Mouse (Mus musculus): Measurements from ENCODE around the gene Fbn1. TPM values are rescaled to one million over a fixed set of nuclear protein-coding genes. Genes with fewer than 3 reads are reported as not detected.
A peak's percentile ranks its signal among the peaks of the same experiment; 100 is the strongest.

Gene Fbn1
- polyA plus RNA-seq, 1 experiment: 21.4 TPM

DNA sequence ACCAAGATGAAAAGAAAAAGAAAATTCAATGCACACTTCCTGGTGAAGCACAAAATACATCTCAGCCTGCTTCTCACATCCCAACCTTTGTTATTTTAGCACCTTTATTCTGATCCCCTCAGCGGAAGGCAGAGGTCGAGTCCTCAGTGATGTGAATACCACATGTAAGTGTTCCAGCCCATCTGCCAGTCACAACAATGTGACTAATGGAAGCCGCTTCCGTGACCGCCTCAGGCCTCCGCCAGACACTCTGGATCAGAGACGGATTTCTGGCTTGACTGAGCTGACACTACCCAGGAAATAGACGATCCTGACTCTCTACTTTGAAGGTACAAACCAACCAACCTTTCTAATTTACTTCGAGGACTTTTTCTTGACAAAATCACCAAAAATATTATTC lies 22.9 kb downstream of the Fbn1 start:
- Histone ChIP-seq H3K4me1 (ENCODE audit: control insufficient read depth, insufficient read depth, insufficient read length, low read length) (peaks cover 10% of the 10 kb centered on the region; the same call in 1 of the 2 replicates), H3K4me3 (ENCODE audit: insufficient read depth, low read depth, low read length) (no peak overlapping the region), H3K27ac (replicated peaks; ENCODE audit: low read depth, low read length) (no peak overlapping the region)

DNA sequence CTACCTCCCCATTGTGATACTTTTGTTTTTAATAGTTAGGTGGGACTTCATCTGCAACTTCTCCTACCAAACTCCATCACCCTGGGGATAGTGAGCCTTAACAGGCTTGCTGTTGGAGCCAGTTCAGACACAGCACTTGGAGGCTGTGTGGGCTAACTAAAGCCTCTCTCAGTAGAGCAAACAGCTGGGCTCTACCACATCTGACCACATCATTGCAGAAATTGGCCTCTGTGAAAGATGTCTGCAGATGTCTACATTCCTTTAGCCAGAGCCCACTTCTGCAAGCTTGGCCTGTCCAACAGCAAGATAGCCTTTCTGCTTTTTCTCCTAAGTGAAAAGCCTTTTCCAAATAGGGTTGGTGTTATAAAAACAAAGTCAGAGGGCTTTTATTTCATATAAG lies 23.6 kb downstream of the Fbn1 start:
- Histone ChIP-seq H3K27ac (replicated peaks; ENCODE audit: low read depth, low read length) (no peak overlapping the region), H3K4me3 (ENCODE audit: insufficient read depth, low read depth, low read length) (no peak overlapping the region), H3K4me1 (ENCODE audit: control insufficient read depth, insufficient read depth, insufficient read length, low read length) (peaks cover 10% of the 10 kb centered on the region; the same call in 1 of the 2 replicates)

DNA sequence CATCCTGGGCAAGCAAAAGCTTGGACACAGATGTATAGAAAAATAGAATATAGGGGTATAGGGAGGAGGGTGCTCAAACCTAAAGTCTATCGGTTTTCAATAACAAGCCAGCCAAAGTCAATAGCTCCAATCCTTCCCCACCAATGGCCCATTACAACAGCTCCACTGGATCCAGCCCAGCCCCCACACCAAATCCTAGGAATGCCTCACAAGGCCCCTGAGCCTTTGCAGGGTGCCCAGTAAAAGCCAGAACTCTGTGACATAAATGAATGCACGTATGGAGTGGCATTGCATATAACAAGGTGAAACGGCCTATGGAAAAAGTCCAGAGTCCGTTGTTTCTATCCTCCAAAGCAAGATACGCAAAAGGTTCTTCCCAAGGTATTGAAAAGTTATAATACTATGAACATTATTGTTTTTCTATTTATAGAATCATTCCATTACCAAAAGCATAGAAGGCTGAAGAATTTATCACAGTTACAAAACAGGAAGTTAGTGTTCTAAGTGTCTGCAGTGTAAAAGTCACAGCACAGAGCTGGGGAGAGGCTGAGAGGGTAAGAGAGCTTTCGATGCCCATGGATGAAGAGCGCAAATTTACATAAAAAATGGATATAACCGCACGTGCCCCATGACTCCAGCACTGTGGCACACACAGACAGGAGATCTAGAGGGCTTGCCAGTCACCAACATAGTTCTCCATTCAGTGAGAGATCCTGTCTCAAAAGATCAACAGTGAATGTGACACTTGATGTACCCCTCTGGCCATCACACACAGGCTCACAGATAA lies 26.1 kb downstream of the Fbn1 start:
- Histone ChIP-seq H3K27ac (replicated peaks; ENCODE audit: low read depth, low read length) (no peak overlapping the region), H3K4me3 (ENCODE audit: insufficient read depth, low read depth, low read length) (no peak overlapping the region), H3K4me1 (ENCODE audit: control insufficient read depth, insufficient read depth, insufficient read length, low read length) (peaks cover 10% of the 10 kb centered on the region; the same call in 1 of the 2 replicates)

DNA sequence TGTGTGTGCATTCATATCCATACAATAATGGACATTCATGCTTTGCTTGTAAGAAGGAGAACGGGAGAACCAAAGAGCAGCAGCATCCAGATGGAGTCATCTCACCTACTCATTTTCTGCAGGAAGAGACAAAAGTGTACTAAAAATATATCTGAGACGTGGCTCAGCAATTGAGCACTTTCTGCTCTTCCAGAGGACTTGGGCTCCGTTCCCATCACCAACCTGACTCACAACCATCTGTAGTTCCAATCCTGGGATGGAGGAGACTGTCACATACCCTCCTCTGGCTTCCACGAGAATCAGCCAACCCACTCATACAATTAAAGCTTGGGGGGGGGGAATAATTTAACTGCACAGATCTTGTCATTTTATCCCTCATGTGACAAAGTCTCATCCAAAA lies 26.7 kb downstream of the Fbn1 start:
- H3K27ac ChIP-seq (replicated peaks; ENCODE audit: low read depth, low read length): no peak overlapping the region
- peaks cover 14% of the 10 kb centered on the region; the same call in 1 of the 2 replicates for H3K4me1 ChIP-seq (ENCODE audit: control insufficient read depth, insufficient read depth, insufficient read length, low read length)
- H3K4me3 ChIP-seq (ENCODE audit: insufficient read depth, low read depth, low read length): no peak overlapping the region

DNA sequence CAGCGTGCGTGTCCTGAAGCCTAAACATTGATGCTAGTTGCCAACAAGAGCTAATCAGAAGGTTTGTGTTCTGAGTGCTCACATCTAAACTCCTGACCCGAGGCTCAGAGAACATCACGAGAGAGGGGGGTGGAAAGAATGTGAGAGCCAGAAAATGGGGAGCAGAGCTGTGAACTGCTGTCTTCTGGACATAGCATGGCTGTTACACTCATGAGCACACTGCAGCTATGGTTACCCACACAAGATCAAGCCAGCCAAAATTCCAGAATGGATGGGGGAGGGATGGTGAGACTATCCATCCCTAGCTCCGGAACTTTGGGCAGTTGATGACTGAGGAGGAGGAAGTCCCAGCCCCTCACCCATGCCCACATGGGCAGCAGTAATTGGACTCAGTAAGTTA lies 27.7 kb downstream of the Fbn1 start:
- Histone ChIP-seq H3K4me3 (ENCODE audit: insufficient read depth, low read depth, low read length) (no peak overlapping the region), H3K27ac (replicated peaks; ENCODE audit: low read depth, low read length) (no peak overlapping the region), H3K4me1 (ENCODE audit: control insufficient read depth, insufficient read depth, insufficient read length, low read length) (peaks cover 10% of the 10 kb centered on the region; the same call in 1 of the 2 replicates)

DNA sequence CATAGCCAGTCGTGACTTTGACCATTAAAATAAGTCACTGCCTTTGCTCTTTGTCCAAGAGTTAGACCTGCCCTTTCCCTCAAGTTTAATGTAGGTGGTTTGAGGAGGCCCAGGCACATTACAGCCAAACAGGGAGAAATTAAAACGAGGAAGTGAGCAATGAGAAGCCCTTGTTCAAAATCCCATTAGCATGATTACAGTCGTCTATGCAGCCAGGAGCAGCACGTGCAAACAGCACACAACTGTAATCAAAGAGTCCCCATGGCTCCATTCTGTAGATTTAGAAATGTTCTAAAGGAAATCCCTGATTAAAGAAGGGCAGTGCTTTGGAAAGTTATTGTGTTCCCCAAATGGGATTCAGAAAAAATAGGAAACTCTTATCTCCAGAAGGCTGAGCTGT lies 29.1 kb downstream of the Fbn1 start:
- H3K4me1 ChIP-seq (ENCODE audit: control insufficient read depth, insufficient read depth, insufficient read length, low read length): peaks cover 10% of the 10 kb centered on the region; the same call in 1 of the 2 replicates
- H3K27ac ChIP-seq (replicated peaks; ENCODE audit: low read depth, low read length): no peak overlapping the region
- no peak overlapping the region for H3K4me3 ChIP-seq (ENCODE audit: insufficient read depth, low read depth, low read length)

DNA sequence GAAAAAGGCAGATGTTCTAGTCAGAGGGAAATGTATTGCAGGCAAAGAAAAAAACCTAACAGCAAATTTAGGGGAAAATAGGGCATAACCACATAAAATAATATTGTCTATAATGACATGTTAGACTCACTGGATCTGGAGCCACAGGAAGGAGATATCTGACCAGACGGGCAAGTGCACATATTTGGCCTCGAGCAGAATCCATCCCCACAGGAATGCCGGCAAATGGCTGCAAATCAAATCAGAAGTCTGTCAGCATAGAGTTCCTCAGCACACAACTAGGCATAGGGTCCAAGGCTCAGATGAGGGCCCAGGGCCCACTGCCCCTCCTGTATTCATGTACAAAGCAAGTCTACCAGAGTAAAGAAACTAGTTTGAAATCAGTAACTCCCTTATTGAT lies 30.4 kb downstream of the Fbn1 start:
- H3K4me3 ChIP-seq (ENCODE audit: insufficient read depth, low read depth, low read length): no peak overlapping the region
- H3K27ac ChIP-seq (replicated peaks; ENCODE audit: low read depth, low read length): no peak overlapping the region
- H3K4me1 ChIP-seq (ENCODE audit: control insufficient read depth, insufficient read depth, insufficient read length, low read length): peaks cover 15% of the 10 kb centered on the region; the same call in 1 of the 2 replicates

DNA sequence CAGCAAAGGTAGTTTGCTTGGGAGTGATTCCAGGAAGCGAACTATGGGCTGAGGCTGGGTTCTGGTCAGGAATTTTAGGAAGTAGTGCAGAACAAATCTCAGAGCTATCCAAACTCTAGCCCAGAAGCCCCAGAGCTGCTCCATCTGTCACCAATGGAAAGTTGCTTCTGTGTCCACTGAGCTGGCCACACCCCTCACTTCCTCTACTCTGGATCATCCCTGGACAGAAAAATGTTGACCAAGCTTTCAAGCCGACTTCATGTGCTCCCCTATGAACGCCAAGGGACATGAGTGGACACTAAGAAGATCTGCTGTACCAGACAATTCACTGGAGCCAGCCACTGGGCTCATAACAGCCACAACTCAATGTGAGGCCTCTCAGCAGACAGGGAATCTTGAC lies 31.6 kb downstream of the Fbn1 start:
- H3K4me1 ChIP-seq (ENCODE audit: control insufficient read depth, insufficient read depth, insufficient read length, low read length): peaks cover 16% of the 10 kb centered on the region; the same call in 1 of the 2 replicates
- H3K27ac ChIP-seq (replicated peaks; ENCODE audit: low read depth, low read length): no peak overlapping the region
- H3K4me3 ChIP-seq (ENCODE audit: insufficient read depth, low read depth, low read length): no peak overlapping the region

DNA sequence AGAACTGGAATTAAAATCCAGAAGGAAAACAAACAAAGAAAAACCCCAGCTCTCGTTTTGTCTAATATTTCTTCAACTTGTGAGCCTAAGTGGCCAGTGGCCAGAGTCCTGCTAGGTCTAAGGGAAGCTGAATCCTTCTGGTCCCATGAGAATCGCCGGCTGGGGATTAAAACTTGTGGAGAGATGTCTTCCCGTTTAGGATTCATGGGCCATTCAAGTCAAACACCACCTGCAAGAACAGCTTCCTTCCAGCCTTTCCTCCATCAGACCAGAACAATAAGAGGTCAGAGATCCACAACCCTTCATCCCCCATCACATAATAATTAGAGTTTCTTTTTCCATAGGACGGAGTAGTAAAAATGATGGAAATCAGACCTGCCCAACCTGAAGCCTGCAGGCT lies 33.1 kb downstream of the Fbn1 start:
- H3K4me1 ChIP-seq (ENCODE audit: control insufficient read depth, insufficient read depth, insufficient read length, low read length): peaks cover 21% of the 10 kb centered on the region; the same call in 1 of the 2 replicates
- H3K4me3 ChIP-seq (ENCODE audit: insufficient read depth, low read depth, low read length): no peak overlapping the region
- no peak overlapping the region for H3K27ac ChIP-seq (replicated peaks; ENCODE audit: low read depth, low read length)

DNA sequence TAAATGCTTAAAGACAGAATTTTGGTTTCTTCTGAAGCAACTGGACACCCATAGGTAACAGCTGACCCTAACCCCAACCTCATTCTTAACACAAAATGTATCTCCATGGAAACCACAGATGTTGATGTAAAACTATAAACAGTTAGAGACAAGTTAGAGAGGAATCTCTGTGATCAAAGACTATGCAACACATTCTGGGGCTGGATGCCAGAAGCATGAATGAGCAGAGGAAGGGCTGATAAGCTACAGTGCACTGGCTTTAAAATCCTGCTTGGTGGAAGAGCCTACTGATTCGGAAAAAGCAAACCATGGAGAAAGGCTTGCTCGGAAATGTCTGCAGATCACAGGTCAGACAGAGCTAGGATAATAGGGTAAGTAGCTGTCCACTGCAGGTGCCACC lies 34.6 kb downstream of the Fbn1 start:
- H3K27ac ChIP-seq (replicated peaks; ENCODE audit: low read depth, low read length): no peak overlapping the region
- H3K4me3 ChIP-seq (ENCODE audit: insufficient read depth, low read depth, low read length): no peak overlapping the region
- peaks cover 24% of the 10 kb centered on the region for H3K4me1 ChIP-seq (ENCODE audit: control insufficient read depth, insufficient read depth, insufficient read length, low read length)

DNA sequence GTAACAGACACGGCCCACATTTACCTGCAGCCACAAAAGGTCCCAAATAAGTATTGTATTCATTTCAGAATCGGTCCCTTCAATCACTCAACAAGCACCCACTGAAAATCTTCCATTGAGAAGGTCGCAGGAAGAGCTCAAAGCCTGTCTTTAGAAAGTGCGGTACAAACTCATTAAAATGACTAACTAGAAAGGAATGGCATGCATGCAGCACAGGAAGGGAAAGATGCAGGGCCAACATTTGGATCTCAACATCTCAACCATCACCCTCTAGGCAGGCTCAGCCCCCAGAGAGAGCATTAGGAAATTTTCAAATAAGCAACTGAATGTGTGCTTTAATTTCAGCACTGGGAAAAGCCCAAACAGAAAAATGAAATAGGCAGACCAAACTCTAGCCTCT lies 36.1 kb downstream of the Fbn1 start:
- Histone ChIP-seq H3K27ac (replicated peaks; ENCODE audit: low read depth, low read length) (0 out of 2 replicates have a peak overlapping the region, but pooled peaks have one; percentile 70), H3K4me3 (ENCODE audit: insufficient read depth, low read depth, low read length) (no peak overlapping the region), H3K4me1 (ENCODE audit: control insufficient read depth, insufficient read depth, insufficient read length, low read length) (peaks cover 24% of the 10 kb centered on the region)

DNA sequence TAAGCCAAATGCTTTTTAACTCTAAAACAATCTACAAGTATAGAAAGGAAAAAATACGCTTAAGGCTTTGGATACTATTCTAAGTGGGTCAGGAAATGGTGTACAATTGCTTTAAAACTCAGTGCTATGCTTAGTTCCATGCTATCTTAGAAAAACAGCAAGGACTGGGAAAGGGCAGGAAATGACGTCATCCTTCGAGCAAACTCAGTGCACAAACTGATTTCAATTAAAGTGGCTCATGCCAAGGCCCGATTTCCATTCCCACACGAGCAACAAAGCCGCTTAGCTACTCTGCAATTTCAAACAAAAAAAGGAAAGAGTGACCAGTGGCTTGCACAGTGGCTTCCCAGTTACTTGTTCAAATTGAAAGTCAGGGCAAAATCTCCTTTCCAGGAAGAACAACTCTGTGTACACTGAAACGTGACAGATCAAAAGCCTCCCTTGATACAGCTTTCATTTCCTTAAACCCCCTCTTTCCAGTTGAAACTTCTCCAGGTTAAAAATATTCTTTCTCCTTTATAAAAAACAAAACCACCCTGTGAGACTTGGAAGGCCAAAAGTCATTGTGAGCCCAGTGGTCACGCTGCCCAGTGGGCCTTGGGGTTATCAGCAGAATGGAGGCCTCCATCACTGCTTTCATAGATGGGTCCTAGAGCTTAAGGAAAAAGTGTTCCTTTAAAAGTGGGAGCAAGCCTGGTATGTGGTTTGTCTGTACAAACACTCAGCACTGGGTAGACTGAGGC lies 37.1 kb downstream of the Fbn1 start:
- peak overlapping the region; percentile 70 for H3K27ac ChIP-seq (replicated peaks; ENCODE audit: low read depth, low read length)
- H3K4me3 ChIP-seq (ENCODE audit: insufficient read depth, low read depth, low read length): no peak overlapping the region
- peaks cover 20% of the 10 kb centered on the region for H3K4me1 ChIP-seq (ENCODE audit: control insufficient read depth, insufficient read depth, insufficient read length, low read length)

DNA sequence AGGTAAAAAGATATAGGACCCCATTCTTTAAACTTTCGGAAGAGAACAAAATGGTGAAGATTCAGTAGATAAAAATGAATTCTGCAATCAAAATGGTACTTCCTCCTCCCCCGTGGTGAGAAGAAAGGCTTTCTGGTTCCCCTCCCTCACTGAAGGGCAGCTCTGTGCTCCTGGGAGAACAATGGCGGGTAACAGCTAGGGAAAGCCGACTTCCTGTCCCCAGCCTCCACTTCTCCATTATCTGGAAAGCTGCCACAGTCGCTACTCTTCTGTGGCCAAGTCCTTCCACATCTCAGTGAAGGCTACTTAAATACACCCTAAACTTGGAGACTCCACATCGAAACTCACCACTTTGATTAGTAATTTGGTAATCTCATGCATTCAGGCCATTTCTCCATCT lies 43.8 kb downstream of the Fbn1 start:
- Histone ChIP-seq H3K4me1 (ENCODE audit: control insufficient read depth, insufficient read depth, insufficient read length, low read length) (peaks cover 2% of the 10 kb centered on the region; the same call in 1 of the 2 replicates), H3K27ac (replicated peaks; ENCODE audit: low read depth, low read length) (no peak overlapping the region), H3K4me3 (ENCODE audit: insufficient read depth, low read depth, low read length) (no peak overlapping the region)

DNA sequence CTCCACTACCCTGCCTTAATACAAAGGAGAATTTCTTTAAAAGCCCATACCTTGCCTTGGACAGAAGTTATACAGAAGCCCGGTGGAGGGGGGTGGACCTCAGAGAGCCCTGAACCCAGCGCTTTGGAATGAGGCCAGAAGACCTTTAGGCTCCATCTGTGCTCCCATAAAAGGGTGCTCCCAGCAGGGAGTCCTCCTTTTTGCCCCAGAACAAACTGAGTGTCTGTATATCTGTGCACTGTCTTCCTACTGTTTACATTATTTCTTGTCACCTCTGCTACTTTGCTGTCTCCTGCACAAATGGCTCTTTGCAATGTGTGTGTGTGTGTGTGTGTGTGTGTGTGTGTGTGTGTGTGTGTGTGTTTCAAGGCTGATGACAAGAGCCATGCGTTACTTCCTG lies 48.7 kb downstream of the Fbn1 start:
- Histone ChIP-seq H3K4me1 (ENCODE audit: control insufficient read depth, insufficient read depth, insufficient read length, low read length) (peaks cover under 1% of the 10 kb centered on the region; the same call in 1 of the 2 replicates), H3K4me3 (ENCODE audit: insufficient read depth, low read depth, low read length) (no peak overlapping the region), H3K27ac (replicated peaks; ENCODE audit: low read depth, low read length) (no peak overlapping the region)

DNA sequence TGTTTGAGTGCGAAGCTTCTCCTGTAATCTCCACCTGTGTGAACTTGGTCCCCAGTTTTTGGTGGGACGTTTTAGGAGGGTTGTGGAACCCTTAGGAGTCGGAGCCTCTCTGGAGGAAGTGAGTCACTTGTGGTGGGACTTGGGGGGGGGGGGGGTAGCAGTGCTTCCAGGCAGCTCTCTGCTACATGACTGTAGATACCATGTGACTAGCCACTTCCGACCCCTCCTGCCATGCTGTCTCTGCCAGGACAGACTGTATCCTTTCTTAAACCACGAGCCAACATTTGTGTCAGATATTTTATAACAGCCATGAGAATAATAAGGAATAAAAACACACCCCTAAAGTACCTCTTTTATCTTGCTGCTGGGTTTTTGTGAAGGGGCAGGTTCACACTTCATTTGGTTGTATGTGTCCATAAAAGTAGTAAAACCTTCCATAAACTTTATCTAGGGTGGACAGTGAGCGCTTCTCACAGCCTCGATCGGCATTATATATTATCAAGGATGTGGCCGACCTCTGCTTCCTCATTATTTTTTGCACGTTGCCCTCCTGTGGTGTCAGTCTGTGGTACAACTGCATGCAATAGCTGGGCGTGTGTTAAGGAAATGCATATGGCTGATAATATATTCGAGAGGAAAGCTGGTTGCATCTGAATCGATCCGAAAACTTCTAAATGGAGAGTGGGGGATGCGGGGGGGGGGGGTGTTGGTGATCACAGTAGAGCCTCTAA lies 51.6 kb downstream of the Fbn1 start:
- no peak overlapping the region for H3K27ac ChIP-seq (replicated peaks; ENCODE audit: low read depth, low read length)
- H3K4me3 ChIP-seq (ENCODE audit: insufficient read depth, low read depth, low read length): no peak overlapping the region
- H3K4me1 ChIP-seq (ENCODE audit: control insufficient read depth, insufficient read depth, insufficient read length, low read length): no peaks in the 10 kb centered on the region

Data from brown adipose tissue, adult 24 weeks (tissue).